Mouse (Mus musculus): ENCODE data around the gene Hoxd13.
A peak's percentile ranks its signal among the peaks of the same experiment; 100 is the strongest.

Hoxd13 gene

DNA sequence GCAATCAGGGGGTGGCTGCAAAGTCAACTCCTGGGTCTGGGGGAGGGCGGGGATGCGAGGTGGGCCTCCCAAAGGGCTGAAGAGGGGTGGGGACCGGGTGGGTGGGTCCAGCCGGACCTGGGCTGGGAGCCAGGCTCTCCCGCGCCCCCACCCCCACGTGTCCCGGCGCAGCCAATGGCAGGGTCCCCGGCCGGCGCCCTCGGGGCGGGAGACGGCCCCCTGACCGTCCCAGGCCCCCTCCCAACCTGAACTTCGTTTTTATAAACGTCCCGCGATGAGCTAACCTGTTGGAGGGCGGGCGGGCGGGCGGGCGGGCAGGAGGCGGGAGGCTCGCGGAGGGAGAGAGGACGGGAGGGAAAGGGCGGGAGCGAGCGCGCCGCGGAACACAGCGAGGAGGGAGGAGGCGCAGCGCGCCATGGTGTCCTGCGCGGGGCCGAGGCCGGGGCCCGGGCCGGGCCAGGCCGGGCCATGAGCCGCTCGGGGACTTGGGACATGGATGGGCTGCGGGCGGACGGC, at the start of gene Hoxd13:
Hoxd13 (plus strand) TSS at position 469 of the 516 bp plus-strand sequence.
- DNase-seq (ENCODE audit: extremely low spot score), result no peak

DNA sequence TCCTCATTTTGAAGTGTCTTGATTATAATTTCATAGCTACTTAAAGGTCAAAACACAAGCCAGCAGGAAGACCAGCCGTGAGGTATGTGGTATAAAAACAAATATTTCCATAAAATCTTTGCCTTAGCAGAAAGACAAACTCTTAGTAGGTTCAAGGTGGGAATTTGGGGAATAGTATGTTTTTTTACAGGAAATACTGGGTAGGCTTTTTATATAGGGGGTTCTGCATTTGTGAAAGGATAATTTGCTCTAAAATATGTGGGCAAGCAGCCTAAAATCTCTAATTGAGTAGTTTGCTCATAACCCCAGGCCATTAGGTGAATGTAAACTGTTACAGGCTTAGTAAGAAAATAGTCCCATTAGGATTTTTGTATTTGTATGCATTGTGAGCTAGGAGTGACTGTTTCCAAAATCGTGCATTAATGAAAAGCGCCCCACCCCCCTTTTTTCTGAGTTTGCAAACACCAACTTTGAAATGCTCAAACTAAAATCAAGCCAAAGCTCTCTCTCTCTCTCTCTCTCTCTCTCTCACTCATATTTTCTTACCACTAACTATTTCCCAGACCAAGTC, 48.3 kb upstream of the Hoxd13 start:
- no peak for DNase-seq (ENCODE audit: extremely low spot score)

DNA sequence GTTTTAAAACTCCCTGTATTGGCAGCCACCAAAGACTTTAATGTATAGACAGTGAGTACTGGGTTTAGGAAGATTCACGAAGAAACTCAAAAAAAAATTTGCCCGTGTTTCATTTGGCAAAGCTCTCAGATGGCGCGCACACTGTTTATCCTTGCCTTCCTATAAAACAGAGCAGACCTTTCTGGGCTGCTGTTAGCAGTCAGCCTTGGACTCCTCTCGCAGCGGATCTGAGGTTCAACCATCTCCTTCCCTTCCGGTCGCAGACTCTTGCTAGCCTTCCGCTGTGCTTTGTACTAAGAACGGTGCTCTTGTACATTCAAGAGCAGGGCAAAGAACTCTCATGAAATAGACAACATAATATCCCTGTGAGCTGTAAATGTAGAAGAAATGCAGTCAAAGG, 47.7 kb upstream of the Hoxd13 start:
- DNase-seq (ENCODE audit: extremely low spot score), result no peak

DNA sequence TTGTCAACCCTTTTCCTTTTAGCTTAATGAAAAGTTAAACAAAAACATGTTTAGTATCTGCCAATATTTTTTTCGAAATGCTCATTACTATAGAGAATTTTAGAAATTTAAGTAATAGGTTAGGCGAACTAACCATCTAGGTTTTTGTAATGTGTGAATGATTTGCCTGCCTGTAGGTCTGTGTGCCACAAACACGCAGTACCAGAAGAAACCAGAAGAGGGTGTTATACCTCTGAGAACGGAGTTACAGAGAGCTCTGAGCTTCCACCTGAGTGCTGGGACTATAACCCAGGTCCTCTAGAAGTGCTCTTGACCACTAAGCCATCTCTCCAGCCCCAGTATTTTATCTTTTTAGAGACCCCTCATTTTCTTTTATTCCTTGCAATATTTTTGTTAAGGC, 32.7 kb upstream of the Hoxd13 start:
- DNase-seq (ENCODE audit: extremely low spot score), result no peak

DNA sequence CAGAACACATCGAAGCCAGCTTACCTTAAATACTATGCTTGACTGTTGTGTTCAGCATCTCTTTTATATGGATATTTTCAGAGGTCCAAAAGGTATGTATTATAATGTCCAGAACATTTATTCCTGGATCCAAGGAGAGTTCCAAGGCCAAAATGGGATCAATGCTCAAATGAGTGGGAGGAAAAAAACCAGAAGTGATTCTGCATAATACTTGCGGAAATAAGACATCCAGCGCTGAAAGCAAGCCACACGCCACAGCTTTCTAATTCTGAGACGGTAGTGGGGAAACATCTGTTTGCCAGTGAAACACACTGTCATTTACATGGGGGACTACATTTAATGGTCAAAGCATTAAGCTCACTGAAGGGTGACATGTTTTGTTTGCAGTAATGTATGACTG, 25.7 kb upstream of the Hoxd13 start:
- no peak for DNase-seq (ENCODE audit: extremely low spot score)

DNA sequence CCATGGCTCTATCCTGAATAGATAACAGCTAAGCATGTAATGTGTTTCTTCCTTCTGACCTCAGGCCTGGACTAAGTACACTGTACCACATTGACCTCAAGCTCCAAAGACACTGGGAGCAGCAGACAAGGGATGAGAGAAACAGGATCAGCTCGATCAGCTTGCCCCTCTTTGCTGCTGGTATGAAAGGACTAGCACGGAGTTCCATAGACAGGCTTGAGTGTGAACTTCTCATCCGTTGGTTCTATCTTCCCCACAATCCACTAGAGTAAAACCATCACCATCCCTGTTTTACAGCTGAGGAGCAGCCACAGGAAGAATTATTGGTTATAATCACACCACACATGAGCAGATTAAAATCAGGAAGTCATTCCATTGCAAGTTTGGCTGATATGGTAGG, 22.5 kb upstream of the Hoxd13 start:
- no peak for DNase-seq (ENCODE audit: extremely low spot score)

DNA sequence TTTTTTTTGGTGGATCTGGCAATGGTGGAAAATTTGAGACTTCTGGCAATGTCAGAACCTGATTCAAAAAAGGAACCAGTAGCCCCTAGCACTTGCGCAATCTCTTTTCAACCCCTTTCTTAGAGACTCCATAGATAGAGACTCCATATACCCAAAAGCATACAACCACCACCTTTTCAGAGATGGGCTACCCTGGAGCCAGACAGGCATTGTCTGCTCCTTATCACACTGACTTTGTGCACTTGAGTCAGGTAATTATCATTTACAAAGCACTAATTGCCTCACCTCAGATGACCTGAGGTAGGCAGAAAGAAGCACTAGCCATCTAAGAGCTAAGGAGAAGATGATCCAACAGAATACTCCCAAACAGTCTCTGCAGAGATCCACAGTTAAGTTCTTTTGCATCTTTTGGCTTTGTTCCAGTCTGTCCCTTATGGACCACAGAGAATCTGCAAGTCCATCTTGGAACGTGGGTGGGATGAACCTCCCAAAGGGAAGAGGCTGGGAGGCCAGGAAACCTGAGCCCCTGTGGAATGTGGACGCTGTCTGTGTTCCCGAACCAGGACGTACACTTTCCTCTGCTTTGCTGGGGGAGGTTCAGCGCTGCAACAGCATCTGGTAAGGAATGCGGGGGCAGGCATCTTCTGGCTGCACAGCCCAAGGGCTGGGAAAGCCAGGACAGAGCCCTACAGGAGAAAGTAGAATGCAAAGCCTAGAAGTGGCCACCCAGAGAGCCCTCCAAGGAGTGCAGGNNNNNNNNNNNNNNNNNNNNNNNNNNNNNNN, 20.8 kb upstream of the Hoxd13 start:
- peak; percentile 14 for DNase-seq (ENCODE audit: extremely low spot score)

DNA sequence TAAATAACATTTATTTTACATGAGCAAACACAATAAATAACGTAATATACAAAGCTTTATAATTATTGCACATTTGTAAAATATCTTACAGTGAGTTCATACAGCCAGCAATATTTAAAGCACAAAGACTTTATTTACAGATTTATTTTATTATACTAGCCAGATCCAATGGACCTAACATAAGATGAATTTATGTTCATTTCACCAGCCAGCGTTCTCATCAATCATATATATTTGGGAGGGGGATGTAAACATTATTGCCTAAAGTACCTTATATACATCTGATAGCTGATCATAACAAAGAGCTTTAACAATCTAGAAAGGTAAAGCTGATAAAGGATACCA, 15.1 kb upstream of the Hoxd13 start:
- no peak for DNase-seq (ENCODE audit: extremely low spot score)

DNA sequence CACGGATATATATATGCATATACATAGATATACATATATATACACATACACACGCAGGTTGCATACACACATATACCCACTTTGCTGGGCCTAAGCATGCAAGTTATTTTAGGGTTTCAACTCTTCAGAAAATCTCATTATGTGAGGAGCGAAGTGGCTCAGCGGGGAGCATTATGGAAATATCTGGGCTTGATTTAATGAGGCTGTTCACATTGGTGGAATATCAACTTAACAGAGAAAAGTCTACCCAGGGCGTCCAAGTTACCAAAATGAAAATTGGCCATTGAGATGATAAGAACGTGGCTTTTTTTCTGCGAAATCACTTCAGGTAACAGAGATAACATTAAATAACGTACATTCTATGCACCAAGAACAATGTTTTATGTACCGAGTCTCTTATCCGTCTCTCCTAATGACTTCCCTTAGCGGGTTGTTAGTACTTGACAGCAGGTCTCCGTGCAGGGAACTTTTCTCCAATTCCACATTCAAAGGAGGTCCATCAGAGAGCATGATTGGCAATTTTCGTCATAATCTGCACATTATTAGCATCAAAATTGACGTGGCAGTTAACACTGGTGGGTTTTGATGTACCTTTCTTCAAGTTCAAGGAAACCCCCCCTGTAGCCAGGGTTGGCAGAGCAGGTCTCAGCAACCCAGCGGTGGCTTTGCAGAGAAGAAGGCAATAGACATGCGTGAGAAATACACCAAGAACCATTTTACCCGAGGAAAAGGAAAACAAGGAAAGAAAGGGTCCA, 14.2 kb upstream of the Hoxd13 start:
- DNase-seq (ENCODE audit: extremely low spot score), result peak; percentile 35

DNA sequence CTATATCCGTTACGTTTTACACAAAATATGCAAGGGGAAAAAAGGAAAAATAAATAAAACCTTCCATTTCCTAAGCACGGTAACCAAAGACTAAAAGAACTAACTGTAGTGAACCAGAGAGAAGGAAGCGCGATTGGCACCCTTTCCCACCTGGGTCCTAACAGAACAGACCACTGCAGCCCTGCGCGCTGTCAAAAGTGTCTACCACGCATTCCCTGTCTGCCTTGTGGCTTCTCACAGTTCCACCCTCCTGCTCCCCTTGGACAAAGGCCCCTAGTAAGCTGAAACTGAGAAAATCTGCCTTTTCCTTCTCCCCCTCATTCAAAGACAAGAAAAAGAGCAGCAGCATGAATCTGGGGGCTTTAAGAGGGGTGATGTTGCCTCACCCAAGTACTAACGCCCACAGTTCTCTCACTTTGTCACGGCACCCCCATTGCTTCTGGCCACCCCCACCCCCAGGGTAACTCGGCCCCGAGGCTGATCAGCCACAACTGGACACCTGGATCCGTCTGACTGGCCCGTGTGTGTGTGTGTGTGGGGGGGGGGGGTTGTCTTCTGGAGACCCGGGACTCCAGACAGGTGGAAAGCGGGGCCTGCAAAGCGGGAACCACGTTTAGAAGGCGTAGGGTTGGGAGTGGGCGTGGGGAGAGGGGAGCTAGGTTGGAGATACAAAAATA, 13.2 kb upstream of the Hoxd13 start:
- DNase-seq (ENCODE audit: extremely low spot score), result peak; percentile 22

DNA sequence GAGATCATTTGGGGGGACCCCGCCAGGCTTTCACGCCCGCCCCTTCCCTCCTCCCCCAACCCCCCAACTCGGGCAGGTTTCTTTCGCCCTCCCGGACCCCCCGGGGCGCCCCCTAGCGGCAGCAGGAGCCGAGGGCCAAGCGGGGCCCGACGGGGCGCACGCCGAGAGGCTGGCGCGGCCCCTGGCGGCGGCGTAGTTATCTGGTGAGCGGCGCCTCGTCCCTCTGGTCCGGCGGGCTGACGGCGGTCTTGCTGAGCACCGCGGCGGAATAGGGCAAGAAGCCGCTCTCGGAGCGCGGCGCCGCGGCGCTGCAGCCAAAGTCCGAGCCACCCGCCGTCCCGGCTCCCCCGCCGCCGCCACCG, 12.7 kb upstream of the Hoxd13 start:
- DNase-seq (ENCODE audit: extremely low spot score), result peak; percentile 42

DNA sequence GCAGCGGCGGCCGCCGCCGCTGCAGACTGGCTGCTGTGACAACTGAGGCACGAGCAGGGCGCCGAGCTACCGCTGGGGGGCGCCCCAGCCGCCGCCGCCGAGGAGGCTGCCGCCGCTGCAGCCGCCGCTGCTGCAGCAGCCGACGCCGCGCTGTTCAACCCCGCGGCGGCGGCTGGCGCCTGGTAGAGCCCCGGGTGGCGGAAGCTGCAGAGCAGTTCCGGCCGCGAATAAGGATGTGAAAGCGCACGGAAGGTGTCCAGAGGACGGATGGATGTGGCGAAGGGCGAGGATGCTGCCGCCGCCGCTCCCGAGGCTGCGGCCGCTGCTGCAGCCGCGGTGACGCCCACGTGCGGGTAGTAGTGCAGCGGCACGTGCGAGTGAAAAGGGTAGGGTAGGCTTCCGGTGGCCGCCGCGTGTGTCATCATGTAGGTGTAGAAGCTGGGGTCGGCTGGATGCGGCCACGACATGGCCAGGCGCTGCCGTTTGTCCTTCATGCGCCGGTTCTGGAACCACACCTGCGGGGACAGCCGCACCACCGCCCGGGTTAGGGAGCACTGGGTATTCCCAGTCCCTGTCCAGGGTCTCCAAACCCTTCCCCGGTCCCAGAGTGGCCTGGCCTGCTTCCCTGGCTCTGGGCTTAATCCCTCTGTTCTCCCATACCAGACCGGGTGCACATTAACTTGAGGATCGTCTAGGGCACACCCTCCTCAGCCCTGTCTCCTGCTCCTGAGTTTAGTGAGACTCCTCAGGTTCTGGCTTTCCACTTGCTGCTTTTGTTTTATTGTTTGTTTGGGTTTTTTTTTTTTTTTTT, 12.1 kb upstream of the Hoxd13 start:
- peak; percentile 58 for DNase-seq (ENCODE audit: extremely low spot score)

DNA sequence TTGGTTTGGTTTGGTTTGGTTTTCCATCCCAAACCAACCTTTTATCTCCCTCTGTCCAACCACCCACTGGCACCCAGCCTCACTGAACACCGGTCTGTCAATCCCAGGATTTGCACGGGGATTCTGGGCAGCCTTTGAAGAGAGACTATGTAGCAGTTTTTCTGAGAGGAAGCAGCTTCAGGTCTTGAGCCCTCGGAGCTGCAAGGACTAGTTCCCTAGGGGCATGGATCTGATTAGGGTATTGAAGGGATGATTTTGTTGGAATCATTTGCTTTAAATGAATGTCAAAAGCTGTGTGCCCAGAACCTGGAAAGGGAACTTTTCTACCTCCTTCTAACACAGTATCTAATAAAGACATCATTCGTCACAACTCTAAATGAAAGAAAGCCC, 11.5 kb upstream of the Hoxd13 start:
- DNase-seq (ENCODE audit: extremely low spot score), result peak; percentile 45

DNA sequence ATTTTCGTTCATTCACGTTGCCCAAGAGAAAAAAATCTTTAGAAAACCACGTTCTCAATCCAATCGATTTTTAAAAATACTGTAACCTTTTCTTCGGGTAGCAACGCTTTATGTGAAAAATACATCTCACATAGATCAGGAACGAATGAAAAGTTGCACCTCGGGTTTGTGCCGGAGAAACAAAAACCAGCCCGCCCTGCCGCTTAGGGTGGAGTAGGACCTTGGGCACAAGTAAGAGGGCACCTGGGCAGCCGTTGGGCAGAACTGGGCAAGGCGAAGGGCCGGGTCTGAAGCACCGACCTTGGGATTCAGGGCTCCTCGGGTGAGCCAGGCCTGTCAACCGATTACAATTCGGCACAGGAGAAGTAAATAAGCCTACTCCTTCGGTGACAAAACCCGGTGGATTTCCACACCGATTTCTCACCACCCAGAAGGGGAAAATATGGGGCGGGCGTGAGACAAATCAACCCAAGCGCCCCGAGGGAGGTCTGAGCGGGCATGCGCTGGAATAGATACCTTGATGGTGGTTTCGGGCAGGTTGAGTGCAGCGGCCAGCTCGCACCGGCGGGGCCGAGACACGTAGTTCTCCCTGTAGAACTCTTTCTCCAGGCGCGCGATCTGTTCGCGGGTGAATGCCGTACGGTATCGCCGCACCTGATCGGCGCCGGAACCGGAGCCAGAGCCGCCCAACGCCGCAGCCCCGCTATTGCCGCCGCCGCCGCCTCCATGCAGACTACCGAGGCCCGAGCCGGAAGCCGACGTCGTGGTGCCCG, 10.7 kb upstream of the Hoxd13 start:
- DNase-seq (ENCODE audit: extremely low spot score), result peak; percentile 67

DNA sequence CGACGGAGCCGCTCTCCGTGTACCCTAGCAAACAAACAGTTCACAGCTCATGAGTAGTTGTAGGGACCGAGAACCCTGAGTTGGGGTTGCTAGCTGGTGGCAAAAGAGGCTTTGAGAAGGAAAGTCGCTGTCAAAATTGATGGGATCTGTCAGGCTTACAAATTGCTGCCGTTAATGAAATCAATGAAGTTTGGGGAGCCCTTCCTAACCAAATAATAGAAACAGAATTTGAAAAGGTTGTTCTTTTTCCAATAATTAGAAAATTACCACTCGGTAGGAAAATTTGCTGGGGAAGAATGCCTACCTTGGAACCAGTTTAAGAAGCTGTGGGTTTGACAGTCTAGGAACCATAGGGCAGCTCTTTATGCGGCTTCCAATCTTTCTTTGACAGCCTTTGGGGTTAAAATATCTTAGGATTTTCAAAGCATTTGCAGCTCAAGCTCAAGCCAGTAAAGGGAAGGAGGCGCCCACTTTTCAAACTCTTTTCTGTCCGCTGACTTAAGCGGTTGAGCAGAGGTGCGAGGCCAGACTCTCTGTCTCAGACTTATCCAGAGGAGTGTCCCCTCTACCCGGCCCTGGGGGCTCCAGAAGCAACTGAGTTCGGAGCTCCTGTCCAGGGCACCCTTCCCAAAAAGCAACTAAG, 10.0 kb upstream of the Hoxd13 start:
- no peak for DNase-seq (ENCODE audit: extremely low spot score)

DNA sequence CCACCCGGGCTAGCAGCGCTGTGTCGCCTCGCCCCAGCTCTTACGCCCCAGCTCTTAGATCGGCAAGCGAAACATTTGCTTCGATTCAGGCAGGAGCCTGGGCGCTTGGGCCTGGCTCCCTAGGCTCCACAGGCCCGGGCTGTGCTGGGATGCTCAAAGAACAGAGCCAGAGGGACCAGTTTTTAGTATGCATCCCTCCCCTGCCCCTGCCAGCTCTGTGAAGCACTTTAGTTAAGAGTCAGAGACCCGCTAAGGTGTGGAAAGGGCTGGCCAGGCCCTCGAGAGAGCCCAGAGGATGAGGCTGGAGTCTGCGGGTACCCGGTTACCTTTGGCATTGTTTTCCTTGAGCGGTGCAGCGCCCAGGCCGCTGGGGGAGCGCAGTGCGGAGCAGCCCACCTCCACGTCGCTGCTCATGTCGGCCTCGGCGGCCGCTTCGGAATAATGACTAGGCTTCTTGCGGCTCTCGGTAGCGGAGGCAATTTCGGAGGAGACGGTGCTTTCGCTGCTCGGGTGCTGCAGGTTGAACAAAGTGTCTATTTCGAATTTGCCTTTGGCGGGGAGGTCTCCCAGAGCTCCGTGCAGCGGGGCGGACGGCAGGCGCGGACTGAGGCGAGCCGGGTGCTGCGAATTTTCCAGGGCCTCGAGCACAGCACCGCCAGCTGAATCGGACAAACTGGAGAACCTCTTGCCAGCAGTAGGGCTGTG, 9.3 kb upstream of the Hoxd13 start:
- peak; percentile 65 for DNase-seq (ENCODE audit: extremely low spot score)

DNA sequence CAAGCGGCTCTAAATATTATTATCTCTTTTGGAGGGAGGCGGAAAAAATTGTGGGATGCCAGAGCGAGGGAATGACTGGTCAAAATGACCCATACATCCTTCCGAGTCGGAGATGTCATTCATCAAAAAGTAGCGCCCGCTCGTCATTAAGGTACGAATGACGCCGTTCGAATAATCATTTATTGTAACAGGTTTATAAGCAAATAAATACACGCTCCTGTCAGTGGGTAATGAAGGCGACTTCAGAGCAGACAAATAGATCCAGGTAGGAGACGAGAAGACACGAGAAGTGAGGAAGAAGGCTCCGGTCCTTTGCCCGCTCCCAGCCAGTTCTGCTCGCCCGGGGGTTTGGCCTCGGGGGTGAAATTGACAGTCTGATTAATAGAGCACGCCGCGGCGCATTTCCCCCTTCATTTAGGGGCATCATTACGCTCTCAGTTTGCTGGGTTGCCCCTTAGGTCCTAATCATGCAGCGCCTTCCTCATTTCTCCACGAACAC, 8.6 kb upstream of the Hoxd13 start, which contains the start of gene Evx2:
Evx2 (minus strand) TSS at position 51 of the 499 bp plus-strand sequence.
- DNase-seq (ENCODE audit: extremely low spot score), result peak; percentile 47

DNA sequence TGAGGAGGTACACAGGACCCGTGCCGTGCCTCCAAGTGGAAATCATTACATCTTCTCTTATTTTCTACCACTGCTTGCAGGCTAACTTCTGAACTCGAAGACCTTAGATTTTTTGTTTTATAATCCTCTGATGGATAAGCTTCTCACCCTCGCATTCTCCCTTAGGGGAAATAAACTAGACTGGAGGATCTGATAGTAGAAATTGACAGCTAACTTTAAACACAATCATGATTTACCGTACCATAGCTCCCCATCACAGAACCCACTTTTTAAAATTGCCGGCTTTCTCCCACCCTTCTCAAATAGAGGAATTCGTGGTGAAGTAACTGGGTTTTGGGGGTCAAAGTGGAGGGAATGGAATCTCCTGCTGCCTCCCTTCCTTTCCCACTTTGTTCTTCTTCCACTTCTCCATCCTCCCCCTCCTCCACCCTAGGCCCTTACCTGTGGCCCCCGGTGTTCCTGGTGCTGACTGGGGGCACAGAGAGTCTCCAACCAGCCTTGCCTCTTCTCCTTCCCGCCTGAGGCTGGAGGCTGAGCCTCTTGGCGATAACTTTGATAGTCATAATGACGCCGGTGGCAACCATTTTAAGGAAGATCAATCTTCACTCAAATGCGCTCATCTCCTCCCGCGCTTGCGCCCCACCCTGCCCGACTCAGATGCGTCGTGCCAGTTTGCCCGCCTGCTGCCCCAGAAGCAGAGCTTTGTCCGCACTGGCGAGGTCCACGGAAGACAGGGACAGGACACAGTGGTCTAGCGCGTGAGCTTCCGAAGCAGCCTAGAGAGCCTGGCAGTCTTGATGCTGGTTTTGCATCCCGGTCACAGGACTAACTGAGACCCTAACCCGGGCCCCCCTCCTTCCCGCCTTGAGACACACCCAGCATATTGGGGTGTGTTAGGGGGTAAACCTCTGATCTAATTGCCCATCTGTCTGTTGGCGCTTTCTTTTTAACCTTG, 7.4 kb upstream of the Hoxd13 start:
- DNase-seq (ENCODE audit: extremely low spot score), result peak; percentile 32

All from embryo, embryonic 9.5 days (tissue).